Mouse (Mus musculus) limb, embryonic 11.5 days (tissue): ENCODE results near the gene Frmd4b. TPM values are rescaled to one million over a fixed set of nuclear protein-coding genes. Genes with fewer than 3 reads are reported as not detected.

Experiments used
- ATAC-seq: fragments of 200-750 bp; cut with Nextera tagmentation; 2 replicates; pipeline ENCODE4 v1.8.0; 2017; ENCODE audit warnings: low read depth; ENCODE audit not compliant: insufficient number of reproducible peaks, low FRiP score, low TSS enrichment
- DNase-seq: peaks from one replicate; pipeline ENCODE4 v3.0.0-alpha.2; 2015; ENCODE audit warnings: low spot score
- H3K27ac ChIP-seq: fragments of 300-500 bp; sonication (generic); replicated peaks from 2 replicates; pipeline ENCODE4 v1.5.1; 2014; ENCODE audit warnings: low read depth, mild to moderate bottlenecking, low read length
- H3K27me3 ChIP-seq: fragments of 300-500 bp; sonication (generic); 2 replicates; pipeline ENCODE4 v1.6.1; 2014; ENCODE audit warnings: mild to moderate bottlenecking, low read length, mixed read lengths; ENCODE audit not compliant: control insufficient read depth, insufficient read depth
- H3K36me3 ChIP-seq: fragments of 300-500 bp; sonication (generic); 2 replicates; pipeline ENCODE4 v1.6.1; 2014; ENCODE audit warnings: mild to moderate bottlenecking, low read length, moderate library complexity, mixed read lengths; ENCODE audit not compliant: control insufficient read depth, insufficient read depth
- H3K4me1 ChIP-seq: fragments of 300-500 bp; sonication (generic); 2 replicates; pipeline ENCODE4 v1.6.1; 2014; ENCODE audit warnings: low read length, mixed read lengths; ENCODE audit not compliant: control insufficient read depth, insufficient read depth
- H3K4me2 ChIP-seq: fragments of 300-500 bp; sonication (generic); 2 replicates; pipeline ENCODE4 v1.6.1; 2014; ENCODE audit warnings: low read depth, mild to moderate bottlenecking, moderate library complexity; ENCODE audit not compliant: severe bottlenecking
- H3K4me3 ChIP-seq: fragments of 300-500 bp; sonication (generic); 2 replicates; pipeline ENCODE4 v1.5.1; 2014; ENCODE audit warnings: low read depth, low read length
- H3K9ac ChIP-seq: fragments of 300-500 bp; sonication (generic); 2 replicates; pipeline ENCODE4 v1.6.1; 2014; ENCODE audit warnings: mild to moderate bottlenecking, low read length
- H3K9me3 ChIP-seq: fragments of 300-500 bp; sonication (generic); 2 replicates; pipeline ENCODE4 v1.6.1; 2016; ENCODE audit warnings: low read length; ENCODE audit not compliant: control insufficient read depth
- WGBS: fragments of 180-500 bp; shearing (Covaris S2); extraction: QIAGEN DNeasy Blood & Tissue Kit; methylation state at CpG from one replicate; pipeline ENCODE4 v1.1.7; 2014; 5-methylcytosine and 5-hydroxymethylcytosine counted together
- polyA plus RNA-seq: library from polyadenylated mRNA; unstranded; fragments of >200 nt; fragmentation: Nextera tagmentation; extraction: Ambion mirVana; gene quantifications from 2 replicates; pipeline ENCODE4 v1.2.1, GENCODE M21; 2014

Gene Frmd4b
- polyA plus RNA-seq, 1 experiment from 2014 or later, result 12.3 TPM

DNA sequence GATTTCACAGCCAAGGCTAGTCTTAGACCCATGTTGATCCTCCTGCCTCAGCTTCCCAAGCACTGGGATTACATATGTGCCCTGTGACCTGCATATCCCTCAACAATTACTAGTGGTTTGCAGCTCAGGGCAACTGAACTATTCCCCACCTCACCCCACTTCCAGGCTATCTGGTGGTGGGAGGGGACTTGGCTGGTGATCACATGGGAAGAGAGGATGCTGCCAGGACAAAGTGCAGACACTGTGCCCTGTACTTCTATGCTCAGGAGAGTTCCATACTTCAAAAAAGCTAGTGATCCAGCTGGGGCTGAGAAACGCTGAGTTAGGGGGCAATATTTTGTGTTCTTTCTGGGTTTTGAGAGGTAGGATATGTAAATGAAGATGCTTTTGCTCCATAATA, 300.6 kb downstream of the Frmd4b start:
- H3K9ac ChIP-seq, result no peak overlapping the region
- no peak overlapping the region for H3K27ac ChIP-seq
- H3K36me3 ChIP-seq, result no peaks in the 10 kb centered on the region
- DNase-seq (no peak), ATAC-seq (no peak)
- H3K9me3 ChIP-seq, result no peaks in the 10 kb centered on the region
- no peak overlapping the region for H3K4me3 ChIP-seq
- no peaks in the 10 kb centered on the region for H3K27me3 ChIP-seq
- H3K4me1 ChIP-seq, result 0 out of 2 replicates have a peak, but pooled peaks cover 3% of the 10 kb centered on the region
- H3K4me2 ChIP-seq, result no peak overlapping the region
- 97% methylated on average over 1 of the region's 1 CpGs for WGBS

DNA sequence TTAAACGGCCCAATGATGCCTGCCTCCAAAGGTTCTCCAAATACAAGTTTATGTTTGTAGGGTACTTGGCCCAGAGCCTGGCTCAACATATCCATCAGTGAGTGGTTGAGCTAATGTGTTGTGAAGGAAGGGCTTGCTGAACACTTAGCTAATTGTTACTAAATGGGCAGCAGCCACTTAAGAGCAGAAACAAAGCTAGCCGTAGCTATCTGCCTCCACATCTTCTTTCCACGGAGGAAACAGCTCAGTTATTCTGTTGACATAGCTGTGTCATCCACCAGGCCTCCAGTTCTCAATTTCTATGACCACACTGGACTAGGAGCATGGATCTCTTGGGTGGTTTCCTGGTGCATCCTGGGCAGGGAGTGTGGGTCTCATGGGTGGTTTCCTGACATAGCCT, 302.0 kb downstream of the Frmd4b start:
- WGBS, result 84% methylated on average over 3 of the region's 3 CpGs
- H3K9me3 ChIP-seq, result no peaks in the 10 kb centered on the region
- no peak overlapping the region for H3K4me3 ChIP-seq
- DNase-seq (no peak), ATAC-seq (no peak)
- H3K4me1 ChIP-seq, result peaks cover 11% of the 10 kb centered on the region; the same call in 1 of the 2 replicates
- H3K9ac ChIP-seq, result no peak overlapping the region
- H3K4me2 ChIP-seq, result no peak overlapping the region
- H3K27ac ChIP-seq, result no peak overlapping the region
- H3K36me3 ChIP-seq, result no peaks in the 10 kb centered on the region
- no peaks in the 10 kb centered on the region for H3K27me3 ChIP-seq

DNA sequence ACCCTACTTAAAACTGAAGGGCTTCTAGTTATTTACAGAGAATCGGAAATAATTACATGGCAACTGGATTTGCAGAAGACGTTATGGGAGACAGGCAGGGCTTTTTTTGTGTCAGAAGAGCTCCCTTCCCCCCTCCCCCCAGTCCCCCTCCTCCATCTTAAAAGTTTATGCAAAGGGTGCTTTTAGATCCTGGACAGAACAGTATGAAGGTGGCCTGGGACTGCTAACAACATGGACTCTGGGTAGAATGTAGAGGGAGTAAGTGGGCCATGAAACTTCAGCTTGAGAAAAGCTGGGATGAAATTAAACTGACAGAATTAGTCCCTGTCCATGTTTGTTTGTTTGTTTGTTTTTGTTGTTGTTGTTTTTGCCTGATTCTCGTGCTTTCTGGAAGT, 304.8 kb downstream of the Frmd4b start:
- H3K4me3 ChIP-seq, result peak overlapping the region; percentile 33
- DNase-seq, result no peak
- H3K9me3 ChIP-seq, result no peaks in the 10 kb centered on the region
- no peak overlapping the region; the same call in 1 of the 2 replicates for H3K9ac ChIP-seq
- no peak overlapping the region; the same call in 1 of the 2 replicates for H3K27ac ChIP-seq
- peaks cover 11% of the 10 kb centered on the region; the same call in 1 of the 2 replicates for H3K4me1 ChIP-seq
- peak; percentile 68 for ATAC-seq
- no peaks in the 10 kb centered on the region for H3K36me3 ChIP-seq
- no peaks in the 10 kb centered on the region for H3K27me3 ChIP-seq
- WGBS, result 8% methylated on average over 3 of the region's 3 CpGs
- peak overlapping the region; percentile 87 for H3K4me2 ChIP-seq

DNA sequence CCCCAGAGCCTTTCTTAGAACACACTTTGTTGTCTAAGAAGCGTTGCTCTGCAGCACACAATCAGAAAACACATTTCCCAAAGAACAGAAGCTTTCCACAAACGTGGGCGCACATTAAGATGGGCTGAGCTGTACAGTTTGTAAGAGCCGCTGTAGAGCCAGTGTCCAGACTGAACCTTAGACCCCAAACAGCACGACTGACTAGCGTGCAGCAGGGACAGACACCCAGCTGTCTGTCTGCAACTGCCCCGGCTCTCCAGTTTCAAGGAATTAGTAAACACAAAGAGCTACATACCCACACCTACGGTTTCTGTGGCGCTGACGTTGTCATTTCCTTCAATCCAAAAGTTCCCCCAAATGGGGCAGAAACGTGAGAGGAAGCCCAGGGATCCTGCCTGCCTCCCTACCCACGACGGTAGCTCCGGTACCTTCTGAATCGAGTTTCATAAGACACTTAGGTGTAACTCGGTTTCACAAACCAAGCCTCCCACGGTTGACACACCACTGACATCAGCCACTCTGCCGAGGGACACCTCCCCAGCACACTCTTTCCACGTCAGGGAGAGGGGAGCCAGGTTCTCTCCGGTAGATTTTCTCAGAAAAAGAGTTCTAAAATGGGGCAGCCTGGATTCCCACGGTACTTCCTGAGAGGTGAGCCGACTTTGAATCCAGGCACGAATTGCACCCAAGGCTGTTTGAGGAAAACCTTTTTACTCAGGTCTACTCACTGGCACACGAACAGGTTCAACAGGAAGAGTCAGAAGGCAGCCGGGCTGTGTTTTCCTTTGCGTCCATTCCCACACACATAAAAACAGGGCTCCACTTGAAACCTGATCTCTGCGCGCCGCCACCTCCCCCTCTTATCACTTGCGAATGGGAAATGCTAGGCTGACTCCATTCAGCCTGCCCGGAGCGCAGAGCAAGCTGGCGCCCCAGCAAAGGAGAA, 305.5 kb downstream of the Frmd4b start:
- no peaks in the 10 kb centered on the region for H3K36me3 ChIP-seq
- H3K27ac ChIP-seq, result no peak overlapping the region; the same call in 1 of the 2 replicates
- H3K4me1 ChIP-seq, result peaks cover 11% of the 10 kb centered on the region; the same call in 1 of the 2 replicates
- no peaks in the 10 kb centered on the region for H3K27me3 ChIP-seq
- DNase-seq (peak; percentile 86), ATAC-seq (peak; percentile 87)
- peak overlapping the region; percentile 49 for H3K9ac ChIP-seq
- H3K4me2 ChIP-seq, result peak overlapping the region; percentile 87
- H3K4me3 ChIP-seq, result peak overlapping the region; percentile 33
- 1% methylated on average over 33 of the region's 33 CpGs for WGBS
- H3K9me3 ChIP-seq, result no peaks in the 10 kb centered on the region

DNA sequence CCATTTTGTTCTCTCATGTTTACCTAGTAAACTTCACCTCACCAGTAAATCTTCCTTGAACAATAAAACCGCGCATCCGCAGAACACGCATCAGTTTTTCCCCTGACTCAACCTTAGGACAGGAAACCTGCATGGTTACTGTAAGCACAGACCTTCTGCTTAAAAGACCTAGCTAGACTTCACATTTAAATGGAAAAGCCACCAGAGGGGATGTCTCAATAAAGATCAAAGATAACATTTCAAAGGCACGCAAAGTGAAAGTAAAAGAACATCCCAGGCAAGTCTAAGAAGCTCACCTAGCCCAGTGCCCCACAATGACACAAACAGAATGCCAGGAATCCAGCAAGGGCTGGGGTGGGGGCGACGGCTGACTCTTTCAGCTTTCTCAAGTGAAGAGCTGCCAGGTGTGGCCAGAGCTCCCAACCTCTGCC, 306.4 kb downstream of the Frmd4b start:
- H3K36me3 ChIP-seq, result no peaks in the 10 kb centered on the region
- H3K27me3 ChIP-seq, result no peaks in the 10 kb centered on the region
- H3K4me1 ChIP-seq, result peaks cover 11% of the 10 kb centered on the region; the same call in 1 of the 2 replicates
- no peak overlapping the region for H3K4me3 ChIP-seq
- ATAC-seq (no peak), DNase-seq (peak; percentile 42)
- H3K9me3 ChIP-seq, result no peaks in the 10 kb centered on the region
- peak overlapping the region; percentile 87 for H3K4me2 ChIP-seq
- H3K27ac ChIP-seq, result no peak overlapping the region
- WGBS, result 23% methylated on average over 7 of the region's 7 CpGs
- H3K9ac ChIP-seq, result 0 out of 2 replicates have a peak overlapping the region, but pooled peaks have one; percentile 8

DNA sequence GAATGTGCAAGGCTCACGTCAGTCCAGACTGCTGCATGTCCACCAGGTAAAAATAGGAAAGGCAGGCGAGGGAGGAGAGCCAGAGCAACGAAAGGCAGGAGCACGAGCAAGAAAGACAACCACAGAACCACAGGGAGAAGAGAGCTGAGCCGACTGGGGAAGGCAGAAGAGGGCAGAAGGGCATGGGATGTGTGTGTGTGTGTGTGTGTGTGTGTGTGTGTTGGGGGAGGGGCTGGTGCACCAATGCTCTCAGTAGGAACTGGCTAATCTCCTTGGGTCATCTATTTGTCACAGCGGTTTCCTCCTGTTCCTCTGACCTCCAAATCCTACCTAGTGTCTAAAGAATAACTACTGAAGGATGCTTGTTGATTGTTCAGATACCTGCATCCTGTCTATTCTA, 308.2 kb downstream of the Frmd4b start:
- no peaks in the 10 kb centered on the region for H3K9me3 ChIP-seq
- WGBS, result 61% methylated on average over 6 of the region's 6 CpGs
- H3K9ac ChIP-seq, result no peak overlapping the region
- no peaks in the 10 kb centered on the region for H3K27me3 ChIP-seq
- no peak overlapping the region for H3K4me2 ChIP-seq
- no peak overlapping the region for H3K4me3 ChIP-seq
- ATAC-seq (no peak), DNase-seq (no peak)
- peaks cover 11% of the 10 kb centered on the region; the same call in 1 of the 2 replicates for H3K4me1 ChIP-seq
- peaks cover 3% of the 10 kb centered on the region for H3K36me3 ChIP-seq
- no peak overlapping the region for H3K27ac ChIP-seq

DNA sequence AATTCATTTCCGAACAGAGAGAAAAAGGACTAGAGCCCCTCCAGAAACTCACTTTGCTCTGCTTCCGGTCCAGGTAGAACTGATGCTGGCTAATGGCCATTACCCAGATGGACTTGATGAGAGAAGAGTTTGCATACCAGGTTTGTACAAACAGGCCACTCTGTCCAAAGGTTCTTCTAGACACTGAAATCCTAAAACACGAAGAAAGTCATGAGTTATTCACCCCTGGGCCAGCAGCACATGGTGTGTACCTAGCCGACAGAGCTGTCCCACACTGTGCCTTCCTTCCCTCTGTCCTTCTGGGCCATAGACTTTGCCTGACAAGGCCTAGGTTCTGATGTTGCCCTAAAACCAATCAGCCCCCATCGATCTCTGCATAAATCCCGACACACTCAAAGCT, 308.8 kb downstream of the Frmd4b start:
- H3K4me1 ChIP-seq, result peaks cover 11% of the 10 kb centered on the region; the same call in 1 of the 2 replicates
- no peak overlapping the region for H3K4me3 ChIP-seq
- H3K27ac ChIP-seq, result no peak overlapping the region
- no peaks in the 10 kb centered on the region for H3K9me3 ChIP-seq
- H3K27me3 ChIP-seq, result no peaks in the 10 kb centered on the region
- H3K9ac ChIP-seq, result no peak overlapping the region
- no peak overlapping the region for H3K4me2 ChIP-seq
- ATAC-seq, result no peak
- H3K36me3 ChIP-seq, result peaks cover 3% of the 10 kb centered on the region
- 92% methylated on average over 6 of the region's 6 CpGs for WGBS
- no peak for DNase-seq

DNA sequence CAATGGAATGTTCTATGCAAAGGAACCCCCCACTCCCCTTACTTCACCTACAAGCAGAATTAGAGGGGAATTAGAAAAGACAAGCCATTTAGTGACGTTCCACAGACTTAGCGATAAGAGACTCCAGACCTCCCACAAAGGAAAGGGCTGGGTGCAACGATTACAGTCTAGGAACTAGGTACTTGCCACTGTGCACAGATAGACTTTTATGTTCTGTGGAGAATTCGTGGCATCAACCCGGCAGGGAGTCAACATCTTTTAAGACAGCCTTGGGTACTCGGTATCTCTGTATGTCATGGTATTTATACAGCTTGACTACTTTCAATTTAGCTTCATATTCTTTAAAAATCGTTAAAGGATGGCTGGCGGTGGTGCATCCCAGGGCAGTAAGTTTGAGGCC, 310.1 kb downstream of the Frmd4b start:
- Histone ChIP-seq H3K27ac (no peak overlapping the region), H3K4me2 (no peak overlapping the region), H3K9me3 (no peaks in the 10 kb centered on the region), H3K27me3 (no peaks in the 10 kb centered on the region), H3K4me3 (no peak overlapping the region), H3K9ac (no peak overlapping the region), H3K36me3 (peaks cover 3% of the 10 kb centered on the region), H3K4me1 (peaks cover 9% of the 10 kb centered on the region; the same call in 1 of the 2 replicates)
- no peak for DNase-seq
- ATAC-seq, result no peak
- whole genome bisulfite sequencing, result 82% methylated on average over 8 of the region's 8 CpGs
